Mouse (Mus musculus): Measurements from ENCODE around the gene Znrf1.
A peak's percentile ranks its signal among the peaks of the same experiment; 100 is the strongest.

Gene Znrf1

GRCm38 (mm10) chr8:111595712-111596484 is 60.0 kb downstream of the Znrf1 start:
- DNase-seq (ENCODE audit: extremely low read depth, low read depth): peak; percentile 85

- no peak for DNase-seq (ENCODE audit: extremely low read depth, low read depth)
Observed at GRCm38 (mm10) chr8:111596485-111596821, 60.6 kb downstream of the Znrf1 start.

GRCm38 (mm10) chr8:111597310-111597709 is 61.4 kb downstream of the Znrf1 start:
- DNase-seq (ENCODE audit: extremely low read depth, low read depth): no peak

GRCm38 (mm10) chr8:111599707-111600444 is 64.0 kb downstream of the Znrf1 start:
- DNase-seq (ENCODE audit: extremely low read depth, low read depth): no peak

- DNase-seq (ENCODE audit: extremely low read depth, low read depth): no peak
Observed at GRCm38 (mm10) chr8:111602050-111602449, 66.2 kb downstream of the Znrf1 start.

GRCm38 (mm10) chr8:111604986-111605385 is 69.1 kb downstream of the Znrf1 start:
- DNase-seq (ENCODE audit: extremely low read depth, low read depth): no peak

- DNase-seq (ENCODE audit: extremely low read depth, low read depth): no peak
Observed at GRCm38 (mm10) chr8:111606961-111607360, 71.1 kb downstream of the Znrf1 start.

- no peak for DNase-seq (ENCODE audit: extremely low read depth, low read depth)
Observed at GRCm38 (mm10) chr8:111607414-111607813, 71.5 kb downstream of the Znrf1 start.

- DNase-seq (ENCODE audit: extremely low read depth, low read depth): no peak
Observed at GRCm38 (mm10) chr8:111613181-111613580, 77.3 kb downstream of the Znrf1 start.

- DNase-seq (ENCODE audit: extremely low read depth, low read depth): no peak
Observed at GRCm38 (mm10) chr8:111614786-111615701, 79.1 kb downstream of the Znrf1 start.

- DNase-seq (ENCODE audit: extremely low read depth, low read depth): no peak
Observed at GRCm38 (mm10) chr8:111617812-111618211, 81.9 kb downstream of the Znrf1 start.

- DNase-seq (ENCODE audit: extremely low read depth, low read depth): no peak
Observed at GRCm38 (mm10) chr8:111618273-111618672, 82.4 kb downstream of the Znrf1 start.

- no peak for DNase-seq (ENCODE audit: extremely low read depth, low read depth)
Observed at GRCm38 (mm10) chr8:111619936-111620335, 84.0 kb downstream of the Znrf1 start.

- no peak for DNase-seq (ENCODE audit: extremely low read depth, low read depth)
Observed at GRCm38 (mm10) chr8:111622104-111622503, 86.2 kb downstream of the Znrf1 start.

- no peak for DNase-seq (ENCODE audit: extremely low read depth, low read depth)
Observed at GRCm38 (mm10) chr8:111622553-111622952, 86.7 kb downstream of the Znrf1 start.

GRCm38 (mm10) chr8:111624081-111624852 is 88.4 kb downstream of the Znrf1 start:
- DNase-seq (ENCODE audit: extremely low read depth, low read depth): no peak

- no peak for DNase-seq (ENCODE audit: extremely low read depth, low read depth)
Observed at GRCm38 (mm10) chr8:111624853-111625221, 88.9 kb downstream of the Znrf1 start.

- DNase-seq (ENCODE audit: extremely low read depth, low read depth): peak; percentile 36
Observed at GRCm38 (mm10) chr8:111625694-111626527, 90.0 kb downstream of the Znrf1 start.

GRCm38 (mm10) chr8:111626528-111626820 is 90.6 kb downstream of the Znrf1 start:
- DNase-seq (ENCODE audit: extremely low read depth, low read depth): no peak

GRCm38 (mm10) chr8:111626933-111627332 is 91.0 kb downstream of the Znrf1 start:
- no peak for DNase-seq (ENCODE audit: extremely low read depth, low read depth)

Measured in MEL-GATA-1-ER (cell line).